Mouse (Mus musculus) retina, postnatal 7 days (tissue): Measurements from ENCODE around the gene Fam178b.

Source experiments
- DNase-seq: peaks from one replicate; pipeline ENCODE4 v3.0.0-alpha.2; 2012; ENCODE audit warnings: low read depth, low spot score

The Fam178b gene

DNA sequence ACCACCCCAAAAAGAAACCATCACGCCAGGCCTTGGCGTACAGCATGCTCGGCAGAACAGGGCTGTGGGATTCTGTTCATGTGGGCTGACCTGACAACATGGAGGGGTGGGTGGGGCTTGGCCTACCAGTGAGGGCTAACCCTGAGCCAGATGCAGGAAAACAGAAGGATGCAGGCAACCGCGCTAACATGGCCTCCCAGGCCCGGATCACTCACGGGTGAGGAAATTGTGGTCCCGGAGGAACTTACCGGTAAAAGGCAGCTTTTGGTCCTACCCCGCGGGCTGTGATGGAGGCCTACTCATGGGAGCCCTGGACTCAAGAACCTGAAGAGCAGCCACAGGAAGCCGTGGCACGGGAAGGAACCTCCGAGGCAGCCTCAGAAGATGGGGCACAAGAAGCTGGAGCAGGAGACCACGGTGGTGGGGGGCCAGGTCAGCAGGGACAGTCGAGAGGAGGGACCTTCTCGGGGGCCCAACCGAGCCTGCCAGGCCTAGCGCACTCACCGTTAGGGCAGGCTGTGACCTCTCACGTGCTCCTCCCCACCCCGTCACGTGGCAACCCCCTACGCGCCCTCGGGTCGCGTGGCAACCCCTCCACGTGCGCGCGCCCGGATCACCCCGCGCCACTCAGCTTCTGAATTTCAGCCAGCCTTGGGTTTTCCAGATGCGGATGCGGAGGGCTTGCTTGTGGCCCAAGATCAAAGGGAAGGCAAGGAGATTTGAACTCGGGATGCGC is at the start of gene Fam178b:
Gene Fam178b, minus strand, starts transcription at position 564 of the 736 bp plus-strand sequence.
- no peak for DNase-seq

DNA sequence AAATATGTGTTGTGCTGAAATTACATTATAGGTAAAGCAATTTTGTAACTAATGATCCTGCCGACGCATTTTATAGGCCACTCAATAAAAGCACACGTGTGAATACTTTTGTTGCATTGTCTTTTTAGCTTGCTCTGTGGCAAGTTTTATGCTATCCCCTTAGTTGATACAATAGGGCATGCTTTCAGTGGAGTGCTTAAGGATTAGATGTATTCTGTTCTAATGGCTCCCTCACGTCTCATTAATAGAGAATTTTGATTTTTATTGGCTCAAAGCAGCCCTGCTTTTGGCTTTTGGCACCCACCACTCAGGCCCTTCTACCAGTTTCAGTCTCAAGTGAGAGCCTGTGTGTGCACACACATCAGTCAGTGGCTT is 41.1 kb upstream of the Fam178b start:
- DNase-seq: no peak

DNA sequence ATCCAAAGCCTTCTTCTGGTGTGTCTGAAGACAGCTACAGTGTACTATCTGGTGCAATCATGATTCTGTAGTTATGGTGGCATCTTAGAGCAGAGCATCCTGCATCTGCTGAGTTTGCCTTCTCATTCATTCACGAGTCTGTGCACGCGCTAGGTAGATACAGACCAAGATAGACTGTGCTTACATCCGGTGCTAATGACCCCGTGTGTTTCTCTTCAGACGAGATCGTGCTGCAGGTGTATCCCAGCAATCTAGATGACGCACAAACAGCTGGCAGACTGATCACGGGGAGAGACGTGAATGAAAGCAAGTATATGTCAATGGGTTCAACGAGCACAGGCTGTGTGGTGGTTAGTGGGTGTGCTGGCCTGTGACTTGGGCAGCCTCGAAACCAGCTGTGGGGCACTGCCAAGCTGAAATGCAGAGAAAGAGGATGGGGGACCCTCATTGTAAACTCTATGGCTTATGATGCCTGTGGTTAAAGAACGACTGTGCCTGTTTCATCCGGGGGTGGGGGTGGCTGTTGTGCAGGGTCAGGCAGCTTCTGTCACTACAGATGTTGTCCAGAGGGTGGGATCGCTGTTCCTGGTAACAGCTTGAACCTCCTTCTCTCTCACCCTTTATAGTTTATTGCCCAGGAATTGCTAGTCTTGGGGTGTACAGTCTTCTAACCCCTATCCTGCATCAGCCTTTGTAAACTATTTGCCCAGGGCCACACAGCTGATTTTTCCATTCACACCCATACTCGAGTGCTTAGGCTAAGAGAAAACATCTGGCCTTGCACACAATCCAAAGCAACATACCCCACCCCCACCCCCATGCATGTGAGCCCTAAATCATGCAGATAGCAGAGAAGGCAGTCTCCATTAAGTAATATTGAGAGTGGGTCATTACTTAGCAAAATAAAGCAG is 40.4 kb upstream of the Fam178b start:
- DNase-seq: no peak

- DNase-seq: no peak
Measured at GRCm38 (mm10) chr1:36718786-36719185, 35.8 kb upstream of the Fam178b start.

GRCm38 (mm10) chr1:36714311-36714710 is 31.3 kb upstream of the Fam178b start, which contains the start of gene Actr1b:
TSS of gene Actr1b (minus strand) at chr1:36714422.
- no peak for DNase-seq

DNA sequence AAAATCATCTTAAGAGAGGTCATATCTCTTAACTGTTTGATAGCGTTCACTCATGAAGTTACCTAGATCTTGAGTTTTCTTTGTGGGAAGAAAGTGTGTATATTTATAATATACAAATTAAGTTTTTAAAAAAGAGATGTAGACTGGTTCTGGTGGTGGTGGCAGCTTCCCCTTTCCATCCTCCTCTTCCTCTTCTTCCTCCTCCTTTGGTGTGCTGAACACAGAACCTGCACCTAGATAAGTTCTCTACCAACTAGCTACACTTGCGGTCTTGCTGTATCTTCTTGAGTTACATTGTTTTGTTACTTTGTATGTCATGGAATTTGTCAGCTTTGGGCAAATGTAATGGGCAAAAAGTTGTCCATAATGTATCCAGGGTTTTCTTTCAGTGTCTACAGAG is 28.1 kb upstream of the Fam178b start:
- DNase-seq: no peak

DNA sequence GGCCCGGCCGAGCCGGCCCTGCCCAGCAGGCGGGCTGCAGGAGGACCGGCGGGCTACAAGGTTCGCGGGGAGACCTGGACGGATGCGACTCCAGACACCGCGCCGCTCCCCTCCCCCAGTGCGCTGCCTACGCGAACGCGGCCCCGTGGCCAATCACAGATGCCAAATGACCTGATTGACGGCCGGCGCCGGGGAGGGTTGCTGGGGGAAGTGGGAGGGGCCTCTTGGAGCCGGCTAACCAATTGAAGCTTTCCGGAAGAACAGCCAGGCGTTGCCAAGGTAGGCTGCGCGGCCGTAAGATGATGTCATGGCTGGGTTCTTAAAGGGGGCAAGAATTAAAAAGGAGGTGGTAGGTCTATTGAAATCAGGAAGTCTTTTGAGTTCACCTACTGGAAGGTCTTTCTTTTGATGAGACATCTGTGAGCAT is 26.9 kb upstream of the Fam178b start, which contains the start of gene 4933424G06Rik:
Gene 4933424G06Rik, plus strand, starts transcription at position 296 of the 427 bp plus-strand sequence.
- DNase-seq: peak; percentile 96

DNA sequence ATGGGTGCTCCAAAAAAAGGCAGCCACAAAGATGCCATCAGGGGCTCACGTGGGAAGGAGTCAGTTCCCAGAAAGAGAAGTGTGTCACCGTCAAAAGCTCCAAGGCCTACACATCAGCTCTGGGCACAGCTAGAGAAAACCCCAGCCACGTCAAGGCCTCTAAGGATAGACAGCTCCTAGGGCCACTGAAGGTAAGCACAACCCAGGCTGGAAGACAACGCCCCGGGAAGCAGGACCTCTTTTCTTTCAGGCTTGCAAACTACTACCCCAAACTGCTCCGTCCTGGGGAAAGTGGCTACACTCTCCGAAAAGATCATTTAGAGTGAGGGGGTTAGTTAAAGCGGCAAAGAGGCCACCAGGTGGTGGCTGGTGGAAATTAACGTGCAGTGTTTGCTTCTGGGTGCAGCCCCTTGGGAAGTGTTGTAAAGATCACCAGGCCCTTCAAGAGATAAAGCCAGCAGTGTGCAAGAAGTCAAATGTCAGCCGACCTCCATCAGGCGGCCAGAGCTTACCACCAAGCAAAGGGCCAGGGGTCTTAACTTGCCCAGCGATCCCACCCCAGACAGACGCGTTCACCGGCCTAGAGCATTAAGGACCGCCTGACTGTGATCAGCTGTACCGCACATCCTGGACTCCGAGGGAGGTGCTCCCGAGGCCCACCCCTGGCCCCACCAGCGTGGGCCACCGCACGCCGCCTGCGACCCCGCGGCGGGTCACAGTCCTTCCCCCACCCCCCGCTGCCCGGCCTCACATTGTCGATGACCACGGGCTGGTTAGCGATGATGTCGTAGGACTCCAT is 26.3 kb upstream of the Fam178b start:
- DNase-seq: no peak

DNA sequence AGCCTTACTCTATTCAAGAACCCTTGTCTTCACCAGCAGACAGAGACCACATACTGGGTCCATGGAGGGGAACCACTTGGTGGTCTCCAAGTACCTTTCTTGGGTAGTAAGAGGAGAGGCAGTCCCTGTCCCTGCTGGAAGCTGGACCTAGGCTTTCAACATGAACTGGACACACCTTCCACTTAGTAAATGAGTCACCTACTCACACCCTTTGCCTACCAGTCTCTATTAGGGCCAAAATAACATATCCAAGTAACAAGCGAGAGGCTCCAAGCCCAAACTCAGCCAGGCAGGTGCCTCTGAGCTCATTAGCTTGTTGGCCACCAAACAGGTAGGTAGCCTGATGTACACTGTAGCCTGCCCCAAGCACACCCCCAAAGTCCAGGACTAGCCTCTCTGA is 25.6 kb upstream of the Fam178b start:
- DNase-seq: no peak

- DNase-seq: no peak
Measured at GRCm38 (mm10) chr1:36707797-36708196, 24.8 kb upstream of the Fam178b start.

- DNase-seq: no peak
Measured at GRCm38 (mm10) chr1:36707166-36707565, 24.2 kb upstream of the Fam178b start.

GRCm38 (mm10) chr1:36697030-36697429 is 14.0 kb upstream of the Fam178b start:
- no peak for DNase-seq

DNA sequence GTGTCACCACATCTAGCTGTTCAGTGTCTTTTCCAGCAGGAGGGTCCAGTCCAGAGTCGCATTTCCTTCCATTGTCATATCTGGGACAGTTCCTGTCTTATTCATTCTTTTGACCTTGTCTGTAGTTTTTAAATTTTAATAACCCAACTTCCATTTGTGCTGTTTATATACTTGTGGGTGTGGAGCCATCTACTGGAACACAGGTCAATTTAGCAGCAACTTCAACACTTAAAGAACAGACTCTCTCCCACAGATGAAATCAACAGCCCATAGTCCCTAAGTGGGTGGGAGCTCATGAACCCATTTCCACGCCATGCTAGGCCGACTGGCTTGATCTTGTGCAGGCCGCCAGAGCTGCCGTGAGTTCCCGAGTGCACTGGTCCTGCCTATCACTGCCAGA is 13.4 kb upstream of the Fam178b start:
- DNase-seq: no peak

DNA sequence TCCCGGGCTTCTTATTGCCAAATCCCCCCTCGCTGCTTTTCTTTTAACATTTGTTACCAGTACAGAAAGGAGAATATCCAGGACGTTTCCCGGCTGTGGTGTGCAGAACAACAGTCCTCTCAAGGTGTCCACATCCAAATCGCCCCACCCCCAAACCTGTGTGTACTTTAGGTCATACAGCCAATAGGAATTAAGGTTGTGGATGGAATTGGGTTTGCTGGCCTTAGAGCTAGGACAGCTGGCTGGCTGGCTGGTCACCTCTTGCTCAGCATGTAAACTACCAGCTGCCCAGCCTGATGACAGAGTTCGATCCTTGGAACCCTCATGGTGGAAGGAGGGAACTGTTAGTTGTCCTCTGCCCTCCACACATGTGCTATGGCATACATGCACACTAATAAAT is 11.9 kb upstream of the Fam178b start:
- no peak for DNase-seq

DNA sequence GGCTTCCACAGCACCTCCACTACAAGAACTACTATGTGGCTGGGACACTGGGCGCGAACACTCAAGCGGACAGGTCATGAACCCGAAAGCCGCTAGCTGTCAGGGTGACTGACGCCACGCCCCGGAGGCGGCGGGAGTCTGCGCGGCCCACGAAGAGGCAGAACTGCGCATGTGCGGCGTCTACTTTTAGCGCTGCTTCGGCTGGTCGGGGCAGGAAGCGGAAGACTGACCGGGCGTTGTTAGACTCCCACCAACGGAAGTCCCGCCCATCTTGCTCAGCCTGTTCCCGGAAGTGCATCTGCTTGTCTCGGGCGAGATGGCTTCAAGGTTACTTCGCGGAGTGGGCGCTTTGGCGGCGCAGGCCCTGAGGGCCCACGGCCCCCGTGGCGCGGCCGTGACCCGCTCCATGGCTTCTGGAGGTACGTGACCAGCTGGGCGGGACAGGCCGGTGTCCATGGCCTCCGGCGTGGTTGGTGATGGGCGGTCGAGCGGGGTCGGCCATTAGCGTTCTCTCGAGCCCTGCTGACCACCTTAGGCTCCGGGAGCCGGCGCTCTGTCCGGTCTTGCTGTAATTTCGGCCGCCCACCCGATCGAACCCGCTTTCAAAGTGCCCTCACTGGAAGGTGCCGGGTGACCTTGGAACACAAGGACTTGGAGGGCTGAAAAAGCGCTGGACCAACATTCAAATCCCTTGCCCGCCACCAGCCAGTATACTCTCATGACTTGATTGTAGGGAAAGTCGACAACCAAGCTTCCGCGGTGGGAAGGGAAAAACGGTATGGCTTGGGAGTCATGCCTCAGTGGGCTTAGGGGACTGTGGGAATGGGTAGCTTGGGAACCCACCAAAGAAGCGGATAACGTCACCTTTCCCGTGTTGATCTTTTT is 8.5 kb upstream of the Fam178b start, which contains the start of gene Cox5b:
Gene Cox5b, plus strand, starts transcription at position 179 of the 885 bp plus-strand sequence.
- DNase-seq: peak; percentile 98

DNA sequence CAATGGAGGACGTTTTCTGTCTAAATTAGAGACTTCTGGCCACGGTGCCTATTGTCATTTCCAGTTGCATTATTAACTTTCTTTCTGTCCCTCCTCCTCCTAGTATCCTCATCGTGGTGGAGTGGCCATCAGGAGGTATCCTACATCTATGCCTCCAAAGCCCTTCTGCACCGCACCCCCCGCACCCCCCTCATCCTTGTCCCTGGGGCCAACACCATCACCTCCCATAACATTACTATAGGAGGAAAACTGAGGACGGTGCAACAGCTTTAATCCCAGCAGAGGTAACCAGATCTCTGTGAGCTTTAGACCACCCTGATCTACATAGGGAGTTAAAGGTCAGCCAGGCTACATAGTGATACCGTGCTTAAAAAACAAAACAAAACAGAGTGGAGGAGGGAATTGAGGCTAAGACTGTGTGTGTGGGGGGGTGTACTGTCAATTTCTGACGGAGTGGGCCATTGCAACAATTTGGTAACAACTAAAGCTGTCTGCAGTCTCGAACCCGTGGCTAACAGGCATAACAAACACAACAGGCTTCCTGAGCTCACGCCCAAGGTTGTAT is 7.8 kb upstream of the Fam178b start:
- DNase-seq: no peak

- DNase-seq: peak; percentile 64
Measured at GRCm38 (mm10) chr1:36683810-36684467, 956 bp upstream of the Fam178b start.

DNA sequence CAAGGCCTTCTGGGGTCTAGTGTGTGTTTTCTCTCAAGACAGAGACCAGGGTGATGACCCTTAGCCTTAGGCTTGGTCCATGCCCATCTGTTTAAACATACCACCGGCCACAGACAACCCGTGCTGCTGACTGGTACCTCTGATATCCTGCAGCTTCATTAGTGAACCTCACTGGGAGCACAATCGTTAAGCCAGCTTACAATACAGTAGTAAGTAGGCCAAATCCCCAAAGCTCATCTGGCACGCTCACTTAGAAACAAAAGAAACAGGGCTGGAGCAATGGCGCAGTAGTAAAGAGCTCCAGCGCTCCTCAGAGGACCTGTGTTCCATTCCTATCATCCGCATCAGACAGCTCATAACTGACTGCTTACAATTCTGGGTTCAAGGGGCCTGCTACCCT is 2.1 kb downstream of the Fam178b start:
- peak; percentile 72 for DNase-seq

GRCm38 (mm10) chr1:36674936-36675335 is 8.0 kb downstream of the Fam178b start:
- no peak for DNase-seq
